Mouse (Mus musculus) small intestine, adult 2 months (tissue): Measurements from ENCODE around the gene Plekhg5.

Source experiments
- CTCF ChIP-seq: fragments of 200-500 bp; IDR thresholded peaks from 2 replicates; pipeline ENCODE4 v1.5.1; 2012; ENCODE audit warnings: low read depth, mild to moderate bottlenecking, control low read depth, inconsistent platforms, low read length, moderate library complexity, mixed read lengths; ENCODE audit not compliant: insufficient replicate concordance, insufficient read length; ENCODE audit errors: extremely low read depth
- POLR2A ChIP-seq: fragments of 200-500 bp; IDR thresholded peaks from 2 replicates; pipeline ENCODE4 v1.6.1; 2012; ENCODE audit warnings: low read depth, mild to moderate bottlenecking, control low read depth, inconsistent platforms, low read length, moderate library complexity

DNA sequence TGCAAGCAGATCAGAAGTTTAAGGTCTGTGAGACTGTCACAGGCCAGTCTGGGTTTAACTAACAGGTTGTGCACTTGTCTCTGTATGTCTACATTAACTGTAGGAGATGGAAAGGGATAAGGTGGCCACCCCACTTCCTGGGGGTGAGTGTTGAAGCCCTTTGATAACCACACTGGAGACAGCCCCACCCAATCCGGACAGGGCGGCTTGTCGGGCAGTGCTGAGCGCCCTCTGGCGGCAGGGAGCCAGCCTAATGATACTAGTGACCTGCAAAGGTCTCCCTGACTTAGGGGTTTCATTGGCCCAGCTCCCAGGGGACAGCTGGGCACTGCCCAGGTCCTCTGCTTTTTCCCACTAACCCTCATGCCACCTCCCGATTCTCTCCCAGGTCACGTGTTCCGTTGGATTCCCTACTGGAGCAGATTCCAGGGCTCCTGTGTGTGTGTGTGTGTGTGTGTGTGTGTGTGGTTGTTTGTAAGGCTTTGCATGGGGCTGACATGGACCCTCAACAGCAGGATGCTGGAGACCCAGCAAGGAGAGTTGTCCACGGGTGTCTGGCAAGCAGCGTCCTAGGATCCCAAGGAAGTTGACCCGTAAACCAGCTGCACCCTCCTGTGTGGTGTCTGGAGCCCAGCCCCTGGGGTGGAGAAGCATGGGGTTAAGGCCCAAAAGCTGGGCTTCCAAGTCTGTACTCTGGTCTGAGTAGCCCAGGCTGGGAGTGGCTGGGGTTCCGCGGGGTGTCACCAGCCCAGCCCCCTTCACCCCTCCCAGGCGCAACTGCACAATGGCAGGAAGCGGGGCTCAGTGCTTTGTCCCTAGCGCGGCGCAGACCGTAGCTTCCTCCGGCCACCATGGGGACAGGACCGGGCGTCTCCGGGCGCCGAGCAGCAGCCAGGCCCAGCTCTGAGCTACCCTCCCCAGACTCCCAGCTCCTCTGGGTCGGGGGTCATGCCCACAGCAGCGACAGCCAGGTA, 23.9 kb downstream of the Plekhg5 start:
- peak; percentile 90 for TF ChIP-seq CTCF
- TF ChIP-seq POLR2A, result no peak
